Mouse (Mus musculus): Measurements from ENCODE around the gene Gm10134. TPM values are rescaled to one million over a fixed set of nuclear protein-coding genes. Genes with fewer than 3 reads are reported as not detected.

Gm10134 gene
- polyA plus RNA-seq, 1 experiment from 2014 or later: 1.1 TPM

DNA sequence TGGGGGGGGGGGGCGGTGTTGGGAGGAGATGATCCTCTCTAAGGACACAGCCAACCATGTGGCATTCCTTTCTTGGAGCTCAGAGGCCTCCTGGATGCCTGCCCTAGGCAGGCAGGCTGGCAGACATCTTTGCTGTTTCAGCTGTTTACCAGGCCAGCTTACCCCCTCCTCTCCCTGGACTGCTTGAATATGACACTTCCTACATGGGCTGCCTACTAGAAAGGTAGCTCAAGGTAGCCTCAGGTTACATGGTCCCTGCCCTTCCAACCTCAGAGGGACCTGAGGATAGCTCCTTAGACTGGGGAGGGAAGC lies 32.9 kb downstream of the Gm10134 start:
- WGBS: 50% methylated on average over 1 of the region's 1 CpGs
- no peak overlapping the region for H3K4me3 ChIP-seq (ENCODE audit: control insufficient read depth in 1 of 2, insufficient read depth in 1 of 2, low read depth in 1 of 2, low read length in 2 of 2)
- peaks cover 31% of the 10 kb centered on the region for H3K36me3 ChIP-seq (ENCODE audit: control insufficient read depth, insufficient read depth, low read length)
- H3K4me1 ChIP-seq (ENCODE audit: control insufficient read depth in 2 of 2, insufficient read depth in 2 of 2, low read length in 2 of 2): peaks cover 44 to 51% of the 10 kb centered on the region in 2 experiments
- peak overlapping the region; percentile 33 to 59; a peak in 2 of 4 replicates for H3K27ac ChIP-seq (replicated peaks in 1 of 2; ENCODE audit: control insufficient read depth in 1 of 2, insufficient read depth in 1 of 2, low read depth in 2 of 2, low read length in 2 of 2)
- no peaks in the 10 kb centered on the region for H3K9me3 ChIP-seq (ENCODE audit: control insufficient read depth, low read length)
- peak overlapping the region; percentile 31; the same call in 1 of the 2 replicates for H3K9ac ChIP-seq (ENCODE audit: low read length)
- H3K27me3 ChIP-seq (ENCODE audit: control insufficient read depth, insufficient read depth, low read length): no peaks in the 10 kb centered on the region
- no peak overlapping the region for H3K4me2 ChIP-seq (ENCODE audit: low read length)
- ATAC-seq (ENCODE audit: insufficient number of reproducible peaks, insufficient read depth, low FRiP score, low read depth): no peak

DNA sequence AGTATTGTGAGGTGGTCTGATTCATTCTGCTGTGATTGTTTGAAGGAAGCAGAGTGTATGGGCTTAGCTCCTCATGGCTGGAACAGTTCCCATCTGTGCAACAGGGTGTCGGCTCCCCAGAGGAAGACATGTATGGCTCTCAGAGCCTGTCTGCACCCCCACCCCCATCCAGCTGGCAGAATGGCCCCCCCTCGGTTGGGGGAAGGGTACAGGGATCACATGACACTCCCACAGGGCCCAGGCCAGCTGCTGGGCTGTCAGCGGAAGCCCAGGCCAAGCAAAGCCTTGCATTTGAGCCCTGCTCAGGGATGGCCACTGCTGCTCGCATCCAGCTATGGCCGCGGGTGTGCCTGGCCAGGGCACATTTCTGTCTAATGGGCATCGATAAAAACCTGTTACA lies 33.3 kb downstream of the Gm10134 start:
- WGBS: 45% methylated on average over 7 of the region's 7 CpGs
- Histone ChIP-seq H3K36me3 (ENCODE audit: control insufficient read depth, insufficient read depth, low read length) (peaks cover 36% of the 10 kb centered on the region), H3K9ac (ENCODE audit: low read length) (peak overlapping the region; percentile 31; the same call in 1 of the 2 replicates), H3K9me3 (ENCODE audit: control insufficient read depth, low read length) (no peaks in the 10 kb centered on the region), H3K4me1 (ENCODE audit: control insufficient read depth in 2 of 2, insufficient read depth in 2 of 2, low read length in 2 of 2) (peaks cover 39 to 47% of the 10 kb centered on the region in 2 experiments), H3K27ac (replicated peaks in 1 of 2; ENCODE audit: control insufficient read depth in 1 of 2, insufficient read depth in 1 of 2, low read depth in 2 of 2, low read length in 2 of 2) (peak overlapping the region; percentile 33 to 59; a peak in 3 of 4 replicates), H3K4me2 (ENCODE audit: low read length) (no peak overlapping the region), H3K27me3 (ENCODE audit: control insufficient read depth, insufficient read depth, low read length) (no peaks in the 10 kb centered on the region), H3K4me3 (ENCODE audit: control insufficient read depth in 1 of 2, insufficient read depth in 1 of 2, low read depth in 1 of 2, low read length in 2 of 2) (no peak overlapping the region)
- ATAC-seq (ENCODE audit: insufficient number of reproducible peaks, insufficient read depth, low FRiP score, low read depth): no peak; the same call in 1 of the 2 replicates

DNA sequence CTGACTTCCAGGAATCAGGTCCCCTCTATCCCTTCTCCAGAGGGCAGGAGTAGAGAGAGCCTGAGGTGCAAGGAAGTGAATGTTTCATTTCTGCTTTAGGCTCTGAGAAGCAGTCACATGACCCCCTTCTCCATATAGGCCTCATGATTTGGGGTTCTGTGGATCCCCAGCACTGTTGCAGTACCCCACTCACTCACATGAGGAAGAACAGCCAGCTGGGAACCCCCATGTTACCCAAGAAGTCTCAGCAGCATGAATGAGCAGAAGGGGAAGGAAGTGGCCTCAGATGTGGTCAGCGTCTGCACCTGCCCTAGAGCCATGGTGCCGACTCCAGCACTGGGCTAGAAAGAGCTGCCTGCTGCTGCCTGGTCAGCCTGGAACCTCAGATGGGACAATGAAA lies 34.1 kb downstream of the Gm10134 start:
- peaks cover 43% of the 10 kb centered on the region for H3K36me3 ChIP-seq (ENCODE audit: control insufficient read depth, insufficient read depth, low read length)
- peak overlapping the region; percentile 3; the same call in 1 of the 2 replicates for H3K9ac ChIP-seq (ENCODE audit: low read length)
- no peak for ATAC-seq (ENCODE audit: insufficient number of reproducible peaks, insufficient read depth, low FRiP score, low read depth)
- no peak overlapping the region for H3K4me3 ChIP-seq (ENCODE audit: control insufficient read depth in 1 of 2, insufficient read depth in 1 of 2, low read depth in 1 of 2, low read length in 2 of 2)
- H3K4me2 ChIP-seq (ENCODE audit: low read length): no peak overlapping the region
- 65% methylated on average over 2 of the region's 2 CpGs for WGBS
- H3K9me3 ChIP-seq (ENCODE audit: control insufficient read depth, low read length): no peaks in the 10 kb centered on the region
- H3K27me3 ChIP-seq (ENCODE audit: control insufficient read depth, insufficient read depth, low read length): no peaks in the 10 kb centered on the region
- H3K4me1 ChIP-seq (ENCODE audit: control insufficient read depth in 2 of 2, insufficient read depth in 2 of 2, low read length in 2 of 2): peaks cover 32 to 39% of the 10 kb centered on the region in 2 experiments
- H3K27ac ChIP-seq (replicated peaks in 1 of 2; ENCODE audit: control insufficient read depth in 1 of 2, insufficient read depth in 1 of 2, low read depth in 2 of 2, low read length in 2 of 2): no peak overlapping the region

DNA sequence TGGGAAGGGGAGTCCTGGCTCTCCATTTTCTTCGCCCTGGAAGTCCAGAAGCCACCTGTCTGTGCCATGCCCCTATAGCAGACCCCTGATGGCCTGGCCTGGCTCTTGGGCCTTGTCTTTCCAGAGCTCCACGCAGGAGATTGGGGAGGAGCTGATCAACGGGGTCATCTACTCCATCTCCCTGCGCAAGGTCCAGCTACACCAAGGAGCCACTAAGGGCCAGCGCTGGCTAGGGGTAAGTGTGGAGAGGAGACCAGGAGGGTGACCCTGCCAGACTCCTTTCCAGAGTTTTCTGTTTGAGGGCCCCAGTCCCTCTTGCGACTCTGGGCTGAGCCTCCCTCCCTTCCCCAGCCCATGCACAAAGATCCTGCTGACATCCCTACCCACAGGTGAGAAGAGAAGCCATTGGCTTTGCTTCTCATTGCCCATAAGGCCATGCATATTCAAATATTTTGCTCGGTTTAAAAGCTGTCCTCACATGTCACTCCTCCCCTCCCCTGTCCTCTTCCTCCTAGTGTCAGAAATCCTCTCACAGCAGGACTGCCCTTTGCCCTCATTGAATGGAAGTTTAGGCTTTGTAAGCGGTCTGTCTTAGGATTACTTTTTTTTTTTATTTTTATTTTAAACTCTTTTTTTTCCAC lies 34.8 kb downstream of the Gm10134 start:
- Histone ChIP-seq H3K4me1 (ENCODE audit: control insufficient read depth in 2 of 2, insufficient read depth in 2 of 2, low read length in 2 of 2) (peaks cover 24 to 32% of the 10 kb centered on the region in 2 experiments), H3K27me3 (ENCODE audit: control insufficient read depth, insufficient read depth, low read length) (no peaks in the 10 kb centered on the region), H3K4me3 (ENCODE audit: control insufficient read depth in 1 of 2, insufficient read depth in 1 of 2, low read depth in 1 of 2, low read length in 2 of 2) (no peak overlapping the region), H3K36me3 (ENCODE audit: control insufficient read depth, insufficient read depth, low read length) (peaks cover 51% of the 10 kb centered on the region), H3K4me2 (ENCODE audit: low read length) (no peak overlapping the region), H3K9me3 (ENCODE audit: control insufficient read depth, low read length) (no peaks in the 10 kb centered on the region), H3K9ac (ENCODE audit: low read length) (no peak overlapping the region), H3K27ac (replicated peaks in 1 of 2; ENCODE audit: control insufficient read depth in 1 of 2, insufficient read depth in 1 of 2, low read depth in 2 of 2, low read length in 2 of 2) (no peak overlapping the region)
- WGBS: 84% methylated on average over 8 of the region's 8 CpGs
- no peak for ATAC-seq (ENCODE audit: insufficient number of reproducible peaks, insufficient read depth, low FRiP score, low read depth)

DNA sequence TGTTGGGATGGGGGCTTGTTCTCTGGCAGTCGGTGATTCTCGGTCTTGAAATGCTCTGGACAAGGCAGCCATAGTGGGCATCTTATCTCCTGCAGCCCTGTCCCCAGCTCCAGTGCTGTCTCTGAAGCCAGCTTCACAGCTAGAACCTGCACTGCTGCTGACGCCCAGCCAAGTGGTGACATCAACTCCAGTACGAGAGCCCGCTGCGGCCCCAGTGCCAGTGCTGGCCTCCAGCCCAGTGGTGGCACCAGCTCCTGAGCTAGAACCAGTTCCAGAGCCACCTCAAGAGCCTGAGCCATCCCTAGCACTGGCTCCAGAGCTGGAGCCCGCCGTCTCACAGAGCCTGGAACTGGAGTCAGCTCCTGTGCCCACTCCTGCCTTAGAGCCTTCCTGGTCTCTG lies 38.0 kb downstream of the Gm10134 start:
- ATAC-seq (ENCODE audit: insufficient number of reproducible peaks, insufficient read depth, low FRiP score, low read depth): no peak
- Histone ChIP-seq H3K36me3 (ENCODE audit: control insufficient read depth, insufficient read depth, low read length) (peaks cover 76% of the 10 kb centered on the region), H3K9me3 (ENCODE audit: control insufficient read depth, low read length) (no peaks in the 10 kb centered on the region), H3K4me2 (ENCODE audit: low read length) (no peak overlapping the region), H3K27me3 (ENCODE audit: control insufficient read depth, insufficient read depth, low read length) (no peaks in the 10 kb centered on the region), H3K4me1 (ENCODE audit: control insufficient read depth in 2 of 2, insufficient read depth in 2 of 2, low read length in 2 of 2) (peaks cover 9 to 15% of the 10 kb centered on the region in 2 experiments), H3K9ac (ENCODE audit: low read length) (no peak overlapping the region), H3K4me3 (ENCODE audit: control insufficient read depth in 1 of 2, insufficient read depth in 1 of 2, low read depth in 1 of 2, low read length in 2 of 2) (no peak overlapping the region), H3K27ac (replicated peaks in 1 of 2; ENCODE audit: control insufficient read depth in 1 of 2, insufficient read depth in 1 of 2, low read depth in 2 of 2, low read length in 2 of 2) (no peak overlapping the region)
- WGBS: 82% methylated on average over 8 of the region's 8 CpGs

DNA sequence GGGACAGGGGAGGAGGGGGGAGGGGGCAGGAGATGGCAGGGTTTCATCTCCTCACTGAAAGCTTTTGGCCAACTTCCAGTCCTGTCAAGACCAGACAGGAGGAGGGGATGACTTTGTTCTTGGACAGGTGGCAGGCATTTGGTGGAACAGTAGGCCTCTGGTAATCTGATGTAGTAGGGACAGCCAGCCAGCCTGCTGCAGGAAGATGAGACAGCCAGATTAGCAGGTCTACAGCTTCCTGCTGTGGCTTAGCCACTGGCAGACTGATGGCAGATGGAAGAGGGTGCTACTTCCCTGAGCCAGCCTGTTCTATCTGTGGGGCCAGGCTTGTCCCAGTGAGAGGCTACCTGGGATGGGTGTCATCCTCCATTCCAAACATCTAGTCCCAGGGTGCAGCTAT lies 40.1 kb downstream of the Gm10134 start:
- H3K9me3 ChIP-seq (ENCODE audit: control insufficient read depth, low read length): no peaks in the 10 kb centered on the region
- H3K27ac ChIP-seq (replicated peaks in 1 of 2; ENCODE audit: control insufficient read depth in 1 of 2, insufficient read depth in 1 of 2, low read depth in 2 of 2, low read length in 2 of 2): no peak overlapping the region
- H3K4me1 ChIP-seq (ENCODE audit: control insufficient read depth in 2 of 2, insufficient read depth in 2 of 2, low read length in 2 of 2): no peaks in the 10 kb centered on the region
- no peak overlapping the region for H3K9ac ChIP-seq (ENCODE audit: low read length)
- no peak overlapping the region for H3K4me2 ChIP-seq (ENCODE audit: low read length)
- ATAC-seq (ENCODE audit: insufficient number of reproducible peaks, insufficient read depth, low FRiP score, low read depth): no peak
- H3K27me3 ChIP-seq (ENCODE audit: control insufficient read depth, insufficient read depth, low read length): no peaks in the 10 kb centered on the region
- H3K4me3 ChIP-seq (ENCODE audit: control insufficient read depth in 1 of 2, insufficient read depth in 1 of 2, low read depth in 1 of 2, low read length in 2 of 2): no peak overlapping the region
- H3K36me3 ChIP-seq (ENCODE audit: control insufficient read depth, insufficient read depth, low read length): peaks cover 91% of the 10 kb centered on the region

DNA sequence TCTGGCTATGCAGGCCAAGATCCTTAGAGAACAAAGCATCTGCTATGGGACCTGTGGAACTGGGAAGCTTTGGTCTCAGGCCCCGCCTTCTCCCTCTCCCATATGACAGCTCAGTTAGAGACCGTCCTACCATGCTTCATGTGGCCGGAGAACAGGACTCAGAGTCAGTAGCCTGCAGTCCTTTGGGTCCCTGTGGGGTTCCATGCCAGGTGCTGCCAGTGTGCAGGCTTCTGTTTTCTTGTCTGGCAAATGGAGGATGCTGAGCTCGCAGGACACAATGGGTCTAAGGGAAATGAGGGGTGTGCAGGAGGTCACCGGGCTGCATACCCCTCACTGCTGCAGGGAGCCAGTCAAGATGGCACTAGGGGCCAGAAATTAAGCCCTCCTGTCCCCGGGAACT lies 40.7 kb downstream of the Gm10134 start:
- Histone ChIP-seq H3K9ac (ENCODE audit: low read length) (no peak overlapping the region), H3K36me3 (ENCODE audit: control insufficient read depth, insufficient read depth, low read length) (peaks cover 93% of the 10 kb centered on the region), H3K4me1 (ENCODE audit: control insufficient read depth in 2 of 2, insufficient read depth in 2 of 2, low read length in 2 of 2) (no peaks in the 10 kb centered on the region), H3K4me2 (ENCODE audit: low read length) (no peak overlapping the region), H3K27ac (replicated peaks in 1 of 2; ENCODE audit: control insufficient read depth in 1 of 2, insufficient read depth in 1 of 2, low read depth in 2 of 2, low read length in 2 of 2) (no peak overlapping the region), H3K9me3 (ENCODE audit: control insufficient read depth, low read length) (no peaks in the 10 kb centered on the region), H3K4me3 (ENCODE audit: control insufficient read depth in 1 of 2, insufficient read depth in 1 of 2, low read depth in 1 of 2, low read length in 2 of 2) (no peak overlapping the region), H3K27me3 (ENCODE audit: control insufficient read depth, insufficient read depth, low read length) (no peaks in the 10 kb centered on the region)
- ATAC-seq (ENCODE audit: insufficient number of reproducible peaks, insufficient read depth, low FRiP score, low read depth): no peak
- 70% methylated on average over 6 of the region's 6 CpGs for WGBS

Measured in heart, embryonic 14.5 days (tissue).